Mouse (Mus musculus): ENCODE results near the gene Aldh3a1.
A peak's percentile ranks its signal among the peaks of the same experiment; 100 is the strongest.
"Not testable (repeated sequence)": the region's sequence is repeated elsewhere in the genome, so short reads cannot be mapped to it uniquely, and the experiment has no call there.

Gene Aldh3a1

DNA sequence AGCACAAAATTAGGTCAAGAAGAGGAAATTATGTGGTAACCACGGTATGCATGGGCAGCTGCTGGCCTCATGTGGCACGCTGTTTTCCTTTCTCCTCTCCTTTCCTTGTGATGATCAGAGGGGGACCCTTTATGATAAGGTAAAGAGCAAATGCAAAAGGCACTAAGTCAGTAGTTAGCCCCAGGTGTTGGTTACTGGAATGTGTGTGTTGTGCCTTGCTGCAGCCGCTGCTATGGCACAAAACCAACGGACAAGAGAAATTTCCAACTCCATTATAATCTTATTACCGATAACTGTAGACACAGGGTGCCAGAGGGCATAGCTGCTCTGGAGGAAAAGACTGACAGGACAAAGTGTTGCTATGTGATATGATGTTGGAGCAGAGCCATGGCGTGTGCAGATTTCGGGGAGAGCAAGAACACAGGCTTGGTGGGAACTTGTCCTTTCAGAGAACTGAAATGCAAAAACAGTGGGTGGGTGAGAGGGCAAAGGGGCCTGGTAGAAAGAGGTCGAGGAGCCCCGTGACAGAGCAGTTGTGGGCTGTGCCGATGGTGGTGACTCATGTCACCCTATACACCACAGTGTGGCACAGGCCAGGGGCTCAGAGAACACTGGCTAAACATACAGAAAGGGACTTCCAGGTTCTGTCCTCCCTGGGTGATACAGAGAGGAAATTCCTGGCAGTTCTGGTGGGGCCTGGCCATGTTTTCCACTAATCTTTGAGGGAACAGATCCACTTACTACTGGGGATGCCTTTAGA, at the start of gene Aldh3a1:
TSS of gene Aldh3a1 (plus strand) at position 51 of the 760 bp plus-strand sequence.
- DNase-seq (ENCODE audit: low read depth, low spot score) = no peak

- no peak for DNase-seq (ENCODE audit: low read depth, low spot score)
These were observed 49.2 kb upstream of the Aldh3a1 start for GRCm38 (mm10) chr11:61158141-61158540.

- DNase-seq (ENCODE audit: low read depth, low spot score) = peak; percentile 72
These were observed 47.3 kb upstream of the Aldh3a1 start for GRCm38 (mm10) chr11:61159796-61160732.

DNA sequence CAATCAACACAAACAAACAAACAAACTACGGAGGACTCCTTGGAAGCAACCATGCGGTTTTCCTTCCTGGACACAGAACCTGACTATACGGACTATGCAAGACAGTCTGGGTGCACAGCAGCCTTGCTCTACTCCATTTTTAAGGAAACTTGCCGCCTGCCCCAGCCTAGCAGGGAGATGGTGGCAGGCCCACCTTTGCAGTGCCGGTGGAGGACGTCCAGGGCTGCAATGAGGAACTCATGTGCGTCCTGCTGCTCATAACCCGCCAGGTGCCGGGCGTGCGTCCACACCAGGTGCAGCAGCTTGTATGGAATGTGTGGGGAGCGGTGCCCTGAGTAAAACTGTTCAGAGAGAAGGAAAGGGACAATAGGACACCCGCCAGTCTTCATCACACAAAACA, 46.2 kb upstream of the Aldh3a1 start:
- DNase-seq (ENCODE audit: low read depth, low spot score) = no peak

- no peak for DNase-seq (ENCODE audit: low read depth, low spot score)
These were observed 44.6 kb upstream of the Aldh3a1 start for GRCm38 (mm10) chr11:61162776-61163175.

DNA sequence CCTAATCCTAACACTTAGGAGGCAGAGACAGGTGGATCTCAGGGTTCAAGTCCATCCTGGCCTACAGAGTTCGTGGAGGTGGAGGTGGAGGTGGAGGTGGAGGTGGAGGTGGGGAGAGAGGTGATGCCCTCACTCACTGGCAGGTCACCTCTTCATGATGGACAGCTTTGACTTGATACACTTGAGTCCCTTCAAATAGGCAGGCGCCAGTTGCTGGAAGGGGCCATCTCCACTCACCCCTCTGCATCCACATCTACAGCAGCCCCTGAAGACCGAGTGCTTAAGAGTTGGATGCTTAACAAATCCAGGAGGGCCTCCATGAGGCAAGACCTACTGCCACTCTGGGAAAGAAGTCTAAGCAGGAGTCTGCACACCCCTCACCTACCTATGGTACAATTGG, 44.0 kb upstream of the Aldh3a1 start:
- DNase-seq (ENCODE audit: low read depth, low spot score) = no peak

DNA sequence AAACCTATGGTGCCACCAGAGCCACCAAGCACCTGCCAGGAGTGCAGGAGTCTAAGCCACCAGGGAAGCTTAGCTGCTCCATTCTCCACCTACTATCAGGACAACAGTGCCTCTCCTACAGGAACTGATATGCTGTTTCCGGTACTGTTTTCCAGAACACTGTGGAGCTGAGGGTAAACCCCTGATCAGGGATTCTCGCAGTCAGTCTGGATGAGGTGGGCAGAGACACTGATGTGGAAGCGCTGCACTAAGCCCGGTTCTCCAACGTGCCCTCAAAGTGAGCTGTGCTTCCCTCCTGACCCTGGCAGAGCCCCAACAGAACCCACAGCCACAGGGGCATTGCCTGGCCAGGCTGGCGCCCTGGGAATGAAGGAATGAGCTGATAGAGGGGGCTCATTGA, 43.0 kb upstream of the Aldh3a1 start:
- DNase-seq (ENCODE audit: low read depth, low spot score) = no peak

- DNase-seq (ENCODE audit: low read depth, low spot score) = no peak
These were observed 42.5 kb upstream of the Aldh3a1 start for GRCm38 (mm10) chr11:61164881-61165280.

GRCm38 (mm10) chr11:61170184-61170583, 37.2 kb upstream of the Aldh3a1 start:
- no peak for DNase-seq (ENCODE audit: low read depth, low spot score)

DNA sequence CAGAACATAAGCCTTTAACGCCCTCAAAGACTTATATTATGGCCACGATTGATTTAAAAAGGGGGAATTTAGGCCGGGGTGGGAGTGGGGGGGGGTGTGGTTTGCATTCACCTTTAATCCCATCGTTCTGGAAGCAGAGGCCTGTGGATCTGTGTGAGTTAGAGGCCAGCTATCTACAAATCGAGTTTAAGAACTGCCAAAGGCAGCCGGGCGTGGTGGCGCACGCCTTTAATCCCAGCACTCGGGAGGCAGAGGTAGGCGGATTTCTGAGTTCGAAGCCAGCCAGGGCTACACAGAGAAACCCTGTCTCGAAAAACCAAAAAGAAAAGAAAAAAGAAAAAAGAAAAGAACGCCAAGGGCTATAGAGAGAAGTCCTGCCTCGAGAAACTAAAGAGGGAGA, 33.9 kb upstream of the Aldh3a1 start:
- DNase-seq (ENCODE audit: low read depth, low spot score) = not testable (repeated sequence)

DNA sequence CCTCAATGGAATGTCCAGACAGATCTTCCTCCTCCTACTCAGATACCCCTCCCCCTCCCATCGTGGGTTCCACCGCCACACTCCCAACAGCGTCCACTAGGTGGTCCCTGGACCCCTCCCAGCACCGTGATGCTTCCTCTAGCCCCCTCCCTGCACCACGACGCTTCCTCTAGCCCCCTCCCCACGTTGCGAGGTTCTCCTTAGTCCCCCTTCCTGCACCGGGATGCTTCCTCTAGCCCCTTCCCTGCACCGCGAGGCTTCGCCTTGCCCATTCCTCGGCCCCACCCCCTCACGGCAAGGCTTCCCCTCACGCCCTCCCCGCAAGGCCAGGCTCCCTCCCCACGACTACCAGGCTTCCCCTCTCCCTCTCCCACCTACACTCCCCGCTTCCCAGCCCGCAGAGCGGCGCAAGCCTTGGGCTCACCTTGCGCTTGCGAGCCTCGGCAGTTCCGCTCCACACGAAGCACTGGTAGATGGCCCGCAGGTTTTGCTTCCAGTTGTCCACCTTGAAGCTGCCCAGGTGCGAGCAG, 33.0 kb upstream of the Aldh3a1 start:
- DNase-seq (ENCODE audit: low read depth, low spot score) = peak; percentile 85

GRCm38 (mm10) chr11:61174821-61175658, 32.3 kb upstream of the Aldh3a1 start, which contains the start of gene Usp22:
Gene Usp22, minus strand, starts transcription at chr11:61175055.
- peak; percentile 100 for DNase-seq (ENCODE audit: low read depth, low spot score)

GRCm38 (mm10) chr11:61175778-61176177, 31.6 kb upstream of the Aldh3a1 start:
- DNase-seq (ENCODE audit: low read depth, low spot score) = no peak

DNA sequence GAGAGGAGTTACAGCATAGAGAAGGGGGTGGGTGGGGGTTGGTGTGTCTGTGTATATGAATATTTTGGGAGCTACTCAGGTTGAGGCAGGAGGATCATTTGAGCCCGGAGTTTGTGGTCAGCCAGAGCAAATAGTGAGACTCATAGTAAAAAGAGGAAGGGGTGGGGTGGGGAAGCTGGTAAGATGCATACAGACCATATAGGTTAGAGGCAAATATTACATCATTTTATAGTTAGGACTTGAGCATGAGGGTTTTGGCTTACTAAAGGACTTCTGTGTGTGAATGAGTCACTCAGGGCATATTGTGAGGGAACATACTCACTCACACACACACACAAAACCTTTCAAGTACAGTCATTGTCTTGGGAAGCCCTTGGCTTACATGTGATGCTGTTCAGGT, 31.0 kb upstream of the Aldh3a1 start:
- no peak for DNase-seq (ENCODE audit: low read depth, low spot score)

DNA sequence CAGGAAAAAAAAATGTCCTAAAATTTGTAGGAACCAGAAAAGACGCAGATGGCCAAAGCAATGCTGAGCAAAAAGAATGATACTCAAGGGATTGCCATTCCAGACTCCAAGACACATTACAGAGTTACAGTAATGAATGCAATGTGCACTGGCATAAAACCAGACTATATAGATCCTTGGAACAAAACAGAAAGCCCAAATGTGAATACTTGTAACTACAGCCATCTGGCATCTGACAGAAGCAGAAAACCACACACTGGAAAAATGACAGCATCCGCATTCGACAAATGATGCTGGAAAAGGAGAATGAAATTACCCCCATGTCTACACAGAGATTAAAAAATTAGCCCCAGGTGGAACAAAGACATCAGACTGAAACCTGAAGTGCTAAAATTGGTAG, 27.0 kb upstream of the Aldh3a1 start:
- DNase-seq (ENCODE audit: low read depth, low spot score) = no peak

GRCm38 (mm10) chr11:61181624-61182023, 25.7 kb upstream of the Aldh3a1 start:
- DNase-seq (ENCODE audit: low read depth, low spot score) = peak; percentile 71

DNA sequence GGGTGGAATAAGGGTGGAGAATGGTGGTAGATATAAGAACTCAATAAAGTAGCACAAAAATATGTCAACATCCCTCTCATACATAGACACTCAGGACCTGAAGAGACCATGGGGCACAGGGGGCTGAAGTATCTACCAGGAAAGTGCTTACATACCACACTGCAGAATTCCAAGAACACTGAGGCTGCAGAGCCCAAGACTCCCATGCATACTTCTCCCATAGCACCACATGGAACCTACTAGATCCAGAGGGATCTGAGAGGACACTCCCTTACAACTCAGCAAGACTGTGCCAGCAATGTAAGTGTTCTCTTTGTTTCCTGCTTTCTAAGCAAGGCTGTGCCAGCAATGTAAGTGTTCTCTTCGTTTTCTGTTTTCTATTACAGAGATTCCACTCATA, 23.5 kb upstream of the Aldh3a1 start:
- DNase-seq (ENCODE audit: low read depth, low spot score) = no peak

DNA sequence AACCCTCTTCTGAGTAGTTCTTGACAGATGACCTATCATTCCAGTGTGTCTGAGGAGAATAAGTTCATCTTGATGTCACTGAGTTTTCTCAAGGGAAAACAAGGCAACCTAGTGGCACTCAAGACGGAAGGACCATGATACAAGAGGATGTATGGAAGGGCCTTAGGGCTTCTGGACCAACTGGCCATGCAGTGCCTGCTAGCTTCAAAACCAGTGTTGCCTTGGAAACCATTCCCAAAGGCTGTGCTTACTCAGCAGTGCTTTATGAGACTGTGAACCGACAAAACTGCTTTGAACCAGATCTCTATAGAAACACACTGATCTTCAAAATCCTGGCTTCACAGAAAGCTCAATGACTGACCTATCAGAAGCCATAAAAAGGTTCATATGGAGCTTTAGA, 16.6 kb upstream of the Aldh3a1 start:
- peak; percentile 28 for DNase-seq (ENCODE audit: low read depth, low spot score)

DNA sequence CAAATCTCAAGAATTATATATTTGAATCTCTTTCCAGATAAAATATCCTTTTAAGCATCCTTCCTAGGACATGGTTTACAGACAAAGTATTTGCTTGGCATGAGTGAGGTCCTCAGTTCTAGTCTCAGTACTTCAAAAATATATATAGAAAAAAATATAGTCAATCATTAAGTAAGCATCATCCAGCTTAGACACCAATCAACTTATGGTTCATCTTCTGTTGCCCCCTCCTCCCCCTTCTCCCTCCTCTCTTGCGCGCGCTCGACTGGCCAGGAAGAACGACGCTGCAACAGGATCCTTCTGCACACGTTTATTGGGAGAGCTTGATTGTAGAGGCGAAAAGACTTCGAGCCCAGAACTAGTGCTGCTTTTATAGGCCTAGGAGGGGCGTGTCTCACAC, 15.2 kb upstream of the Aldh3a1 start:
- not testable (repeated sequence) for DNase-seq (ENCODE audit: low read depth, low spot score)

DNA sequence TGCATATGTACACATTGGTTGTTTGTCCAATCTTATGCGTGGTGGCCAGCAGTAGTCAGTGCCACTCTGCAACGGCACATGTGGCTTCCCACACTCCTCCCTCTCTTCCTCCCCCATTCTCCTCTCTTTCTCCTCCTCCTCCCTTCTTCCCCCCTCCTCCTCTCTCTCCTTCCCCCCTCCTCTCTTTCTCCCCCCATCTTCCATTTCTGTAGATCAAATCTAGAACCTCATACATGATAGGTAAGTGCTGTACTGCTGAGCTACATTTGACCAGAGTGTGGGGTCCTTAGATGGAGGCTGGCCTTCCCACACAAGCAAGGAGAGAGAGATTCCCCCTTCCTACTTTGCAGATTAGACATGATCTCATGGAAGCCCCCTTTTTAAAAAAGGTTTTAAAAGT, 14.6 kb upstream of the Aldh3a1 start:
- DNase-seq (ENCODE audit: low read depth, low spot score) = no peak

DNA sequence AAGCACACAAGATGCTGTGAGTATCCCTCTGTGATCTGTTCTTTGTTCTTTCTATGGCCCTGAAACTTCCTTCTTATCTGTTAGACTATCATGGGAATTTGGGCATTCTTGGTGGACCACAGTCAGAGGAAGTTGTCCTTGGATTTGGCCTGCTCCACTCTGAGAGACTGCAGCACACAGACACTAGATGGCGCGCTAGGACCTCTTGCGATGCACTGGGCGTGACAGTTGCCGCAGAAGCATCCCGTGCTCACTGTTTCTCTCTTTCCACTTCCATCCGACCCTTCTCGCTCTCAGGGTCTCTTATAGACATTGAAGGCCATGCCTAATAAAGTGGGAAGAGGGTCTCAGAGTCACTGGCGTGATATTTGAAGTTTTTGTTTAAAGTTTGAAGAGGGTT, 13.9 kb upstream of the Aldh3a1 start:
- DNase-seq (ENCODE audit: low read depth, low spot score) = peak; percentile 81

Measured in R1 (cell line).